Mouse (Mus musculus) forebrain, postnatal 0 days (tissue): ENCODE measurements at regions not wholly inside any gene's neighbourhood (a gene's known extent, or its start where the extent isn't known, plus 50 kb on each side); places are given as distances from the start of the nearest gene placed in this dataset.

Experiments
- ATAC-seq: fragments of 200-750 bp; cut with Nextera tagmentation; 2 replicates; pipeline ENCODE4 v1.8.0; 2017; ENCODE audit warnings: mild to moderate bottlenecking, moderate library complexity
- DNase-seq: peaks from one replicate; pipeline ENCODE4 v3.0.0-alpha.2; 2015
- H3K27ac ChIP-seq: fragments of 300-500 bp; sonication (generic); 2 replicates; pipeline ENCODE4 v1.5.1; 2014; ENCODE audit warnings: low read depth, mild to moderate bottlenecking, antibody characterized with exemption, low read length, moderate library complexity, mixed read lengths
- H3K27me3 ChIP-seq: fragments of 300-500 bp; sonication (generic); 2 replicates; pipeline ENCODE4 v1.6.1; 2014; ENCODE audit warnings: mild to moderate bottlenecking, low read length, mixed read lengths; ENCODE audit not compliant: insufficient read depth
- H3K36me3 ChIP-seq: fragments of 300-500 bp; sonication (generic); 2 replicates; pipeline ENCODE4 v1.6.1; 2014; ENCODE audit warnings: mild to moderate bottlenecking, moderate library complexity; ENCODE audit not compliant: insufficient read depth
- H3K4me1 ChIP-seq: fragments of 300-500 bp; sonication (generic); 2 replicates; pipeline ENCODE4 v1.6.1; 2014; ENCODE audit warnings: antibody characterized with exemption; ENCODE audit not compliant: insufficient read depth
- H3K4me2 ChIP-seq: fragments of 300-500 bp; sonication (generic); 2 replicates; pipeline ENCODE4 v1.6.1; 2014; ENCODE audit warnings: low read depth, mild to moderate bottlenecking, moderate library complexity
- H3K4me3 ChIP-seq: fragments of 300-500 bp; sonication (generic); 2 replicates; pipeline ENCODE4 v1.5.1; 2014; ENCODE audit warnings: low read depth, low read length, mixed read lengths
- H3K9ac ChIP-seq: fragments of 300-500 bp; sonication (generic); 2 replicates; pipeline ENCODE4 v1.6.1; 2014; ENCODE audit warnings: mild to moderate bottlenecking
- H3K9me3 ChIP-seq: fragments of 300-500 bp; sonication (generic); 2 replicates; pipeline ENCODE4 v1.6.1; 2016; ENCODE audit warnings: low read length
- CTCF ChIP-seq: sonication (generic); IDR thresholded peaks from 2 replicates; pipeline ENCODE4 v1.5.1; 2016; ENCODE audit warnings: antibody characterized with exemption, control low read depth, low read depth
- WGBS: fragments of 180-500 bp; shearing (Covaris S2); extraction: QIAGEN DNeasy Blood & Tissue Kit; methylation state at CpG from one replicate; pipeline ENCODE4 v1.1.7; 2014; 5-methylcytosine and 5-hydroxymethylcytosine counted together

DNA sequence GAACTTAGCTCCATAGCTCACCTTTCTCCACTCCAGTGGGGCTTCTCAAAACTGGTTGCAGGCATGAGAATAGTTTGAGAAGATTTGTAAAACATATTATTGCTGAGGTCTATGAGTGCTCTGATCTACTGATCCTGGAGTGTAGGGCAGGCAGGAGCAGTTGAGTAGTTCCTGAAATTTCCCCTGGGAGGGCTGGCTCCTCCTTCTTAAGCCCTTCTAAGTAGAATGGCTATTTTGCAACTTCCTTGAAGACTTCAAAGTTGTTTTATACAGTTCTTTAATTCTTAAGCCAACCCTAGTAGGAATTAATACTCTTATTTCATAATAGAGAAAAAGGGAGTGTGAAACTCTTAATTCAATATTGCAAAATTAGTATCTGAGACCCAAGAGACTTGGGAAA, 133.3 kb downstream of the Ptger3 start:
- no peak for DNase-seq
- no peaks in the 10 kb centered on the region for H3K27me3 ChIP-seq
- no peaks in the 10 kb centered on the region for H3K9me3 ChIP-seq
- no peak overlapping the region for H3K4me3 ChIP-seq
- H3K36me3 ChIP-seq, result no peaks in the 10 kb centered on the region
- ATAC-seq, result no peak
- TF ChIP-seq CTCF, result no peak
- no peak overlapping the region for H3K27ac ChIP-seq
- no peak overlapping the region for H3K9ac ChIP-seq
- no peak overlapping the region for H3K4me2 ChIP-seq
- no peaks in the 10 kb centered on the region for H3K4me1 ChIP-seq

DNA sequence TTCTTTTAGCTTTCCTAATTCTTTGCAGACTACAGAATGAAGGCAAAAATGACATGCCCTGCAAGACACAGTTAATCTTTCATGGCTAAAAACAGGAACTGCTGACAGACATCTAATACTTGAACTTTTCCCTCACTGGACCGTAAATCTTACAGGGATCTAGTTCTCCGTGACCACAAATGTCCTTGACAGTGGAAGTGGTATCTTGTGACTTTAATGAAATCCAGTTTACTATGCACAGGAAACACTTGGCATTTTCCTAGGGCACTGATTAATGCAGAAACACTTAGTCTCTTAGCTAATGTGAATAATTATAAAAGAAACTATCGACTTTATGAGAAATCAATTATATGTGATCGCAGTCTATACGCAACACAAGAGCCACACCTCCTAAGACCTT, 131.8 kb downstream of the Ptger3 start:
- Histone ChIP-seq H3K27me3 (no peaks in the 10 kb centered on the region), H3K9me3 (no peaks in the 10 kb centered on the region), H3K36me3 (no peaks in the 10 kb centered on the region), H3K4me2 (no peak overlapping the region), H3K4me3 (no peak overlapping the region), H3K27ac (no peak overlapping the region), H3K4me1 (no peaks in the 10 kb centered on the region), H3K9ac (no peak overlapping the region)
- ATAC-seq (no peak), DNase-seq (no peak)
- WGBS, result 91% methylated on average over 5 of the region's 5 CpGs
- no peak for TF ChIP-seq CTCF

DNA sequence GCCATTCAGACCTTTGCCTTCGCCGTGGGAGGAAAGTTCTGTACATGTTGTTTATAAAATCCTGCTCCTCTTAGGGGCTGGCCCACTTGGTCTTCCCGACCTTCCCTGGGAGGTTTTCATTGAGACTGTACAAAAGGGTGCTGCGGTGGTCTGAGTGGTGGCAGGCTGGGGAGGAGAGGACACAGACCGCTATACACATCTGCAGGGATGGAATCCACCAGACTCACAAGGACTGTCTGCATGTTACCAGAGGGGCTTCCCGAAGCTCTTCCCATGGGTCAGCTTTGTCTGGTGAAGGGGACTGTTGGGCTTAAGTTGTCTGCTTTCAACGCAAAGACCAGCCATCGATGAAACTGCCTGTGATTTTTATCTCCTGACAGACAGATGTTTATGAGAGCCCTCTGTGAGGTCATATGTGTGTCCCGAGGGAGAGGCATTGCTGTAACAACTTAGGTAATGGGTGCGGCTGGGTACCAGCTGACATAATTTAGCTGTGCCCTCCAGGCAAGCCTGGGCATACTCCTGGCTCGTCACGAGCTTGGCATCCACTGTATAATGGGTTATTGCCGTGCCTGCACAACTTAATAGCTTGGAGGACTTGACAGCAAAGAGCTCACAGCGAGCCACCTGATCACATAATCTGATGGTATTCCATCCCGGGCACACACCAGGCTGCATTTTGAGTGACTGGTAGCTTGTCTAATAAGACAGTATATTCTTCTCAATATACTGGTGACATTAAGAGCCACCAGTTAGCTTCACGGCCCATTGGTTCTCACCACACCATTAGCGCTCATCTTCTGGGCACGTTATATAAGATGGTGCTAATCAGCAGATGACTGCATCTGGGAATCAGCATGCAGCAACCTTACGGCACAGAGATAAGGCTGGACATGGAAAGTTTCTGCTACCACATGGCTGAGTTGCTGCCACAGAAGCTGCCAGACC, 128.7 kb downstream of the Ptger3 start:
- H3K4me3 ChIP-seq, result no peak overlapping the region
- H3K4me2 ChIP-seq, result no peak overlapping the region
- WGBS, result 86% methylated on average over 19 of the region's 19 CpGs
- H3K9ac ChIP-seq, result no peak overlapping the region
- no peak for DNase-seq
- no peaks in the 10 kb centered on the region for H3K9me3 ChIP-seq
- ATAC-seq, result no peak
- TF ChIP-seq CTCF, result no peak
- H3K27me3 ChIP-seq, result no peaks in the 10 kb centered on the region
- H3K36me3 ChIP-seq, result no peaks in the 10 kb centered on the region
- no peaks in the 10 kb centered on the region for H3K4me1 ChIP-seq
- no peak overlapping the region for H3K27ac ChIP-seq
